Mouse (Mus musculus): ENCODE data around the gene Neurod2.

Neurod2 gene

DNA sequence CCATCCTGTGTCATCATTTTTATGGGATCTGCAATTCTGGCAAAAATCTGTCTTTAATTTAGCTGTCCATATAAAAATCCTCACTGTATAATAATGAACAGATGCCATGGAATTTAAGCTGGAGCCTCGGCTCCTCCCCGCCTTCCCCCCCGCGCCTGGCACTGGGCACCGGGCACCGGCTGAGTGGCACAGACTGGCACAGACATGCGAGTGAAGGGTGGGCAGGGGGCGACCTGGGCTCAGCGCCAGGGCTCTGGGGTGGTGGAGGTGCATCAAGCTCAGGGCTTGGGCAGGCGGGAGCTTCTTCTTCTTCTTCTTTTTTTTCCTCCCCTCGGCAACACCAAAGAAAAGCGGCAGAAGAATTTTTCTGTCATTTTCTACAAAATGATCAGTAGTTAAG is 9.1 kb downstream of the Neurod2 start:
- ATAC-seq (ENCODE audit: insufficient number of reproducible peaks, low FRiP score, low TSS enrichment) = no peak

DNA sequence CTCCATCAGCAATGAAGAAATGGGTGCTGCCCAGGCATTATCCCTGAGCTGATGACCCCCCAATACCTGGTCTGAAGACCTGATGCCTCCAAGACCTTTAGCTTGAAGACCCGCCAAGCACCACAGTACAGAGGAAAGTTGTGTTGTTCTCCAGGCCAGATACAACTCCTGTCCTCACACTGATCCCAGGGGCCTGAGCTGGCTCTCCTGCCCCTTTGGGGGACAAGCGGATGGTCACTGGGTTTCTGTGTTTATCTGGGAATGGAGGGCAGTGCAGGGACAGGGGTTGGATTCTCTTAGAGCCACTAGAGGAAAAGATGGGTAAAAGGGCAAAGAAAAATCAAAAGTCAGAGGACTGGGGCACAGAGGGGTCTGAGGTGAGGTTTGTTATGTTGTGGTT is 9.5 kb downstream of the Neurod2 start:
- no peak for ATAC-seq (ENCODE audit: insufficient number of reproducible peaks, low FRiP score, low TSS enrichment)

DNA sequence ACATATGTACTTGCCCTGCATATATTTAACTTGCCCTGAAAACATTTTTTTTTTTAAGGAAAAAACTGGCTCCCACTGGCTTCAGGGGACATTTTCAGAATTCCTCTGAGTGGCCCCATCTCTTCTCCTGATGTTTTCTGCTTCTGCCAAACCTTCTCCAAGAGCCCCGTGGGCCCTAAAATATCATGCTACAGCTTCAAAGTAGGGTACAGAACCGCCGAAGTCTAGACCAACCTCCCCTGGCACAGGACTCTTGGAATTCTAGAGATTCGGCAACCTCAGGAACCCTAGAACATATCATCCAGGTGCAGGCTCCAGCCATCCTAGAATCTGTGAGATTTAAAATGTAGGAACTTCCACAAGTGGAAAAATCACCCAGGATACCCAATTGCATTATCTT is 9.9 kb downstream of the Neurod2 start:
- ATAC-seq (ENCODE audit: insufficient number of reproducible peaks, low FRiP score, low TSS enrichment) = no peak

DNA sequence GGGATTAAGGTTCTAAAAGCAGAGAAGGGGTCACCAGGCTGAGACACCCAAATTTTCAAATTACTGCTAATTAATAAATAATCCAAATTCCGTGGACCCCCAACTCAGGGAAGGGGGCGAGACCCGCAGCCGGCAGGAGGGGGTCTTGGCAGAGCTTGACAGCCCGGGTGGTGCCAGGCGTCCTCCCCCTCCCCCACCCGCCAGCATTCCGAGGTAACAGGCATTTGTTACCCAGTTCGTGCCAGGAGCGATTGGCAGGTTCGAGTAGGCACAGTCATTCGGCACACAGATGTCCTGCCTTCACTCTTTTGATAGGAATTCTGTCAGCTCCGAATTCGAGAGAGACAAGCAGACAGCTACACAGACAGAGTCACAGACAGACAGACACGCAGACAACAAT is 10.3 kb downstream of the Neurod2 start:
- no peak for ATAC-seq (ENCODE audit: insufficient number of reproducible peaks, low FRiP score, low TSS enrichment)

DNA sequence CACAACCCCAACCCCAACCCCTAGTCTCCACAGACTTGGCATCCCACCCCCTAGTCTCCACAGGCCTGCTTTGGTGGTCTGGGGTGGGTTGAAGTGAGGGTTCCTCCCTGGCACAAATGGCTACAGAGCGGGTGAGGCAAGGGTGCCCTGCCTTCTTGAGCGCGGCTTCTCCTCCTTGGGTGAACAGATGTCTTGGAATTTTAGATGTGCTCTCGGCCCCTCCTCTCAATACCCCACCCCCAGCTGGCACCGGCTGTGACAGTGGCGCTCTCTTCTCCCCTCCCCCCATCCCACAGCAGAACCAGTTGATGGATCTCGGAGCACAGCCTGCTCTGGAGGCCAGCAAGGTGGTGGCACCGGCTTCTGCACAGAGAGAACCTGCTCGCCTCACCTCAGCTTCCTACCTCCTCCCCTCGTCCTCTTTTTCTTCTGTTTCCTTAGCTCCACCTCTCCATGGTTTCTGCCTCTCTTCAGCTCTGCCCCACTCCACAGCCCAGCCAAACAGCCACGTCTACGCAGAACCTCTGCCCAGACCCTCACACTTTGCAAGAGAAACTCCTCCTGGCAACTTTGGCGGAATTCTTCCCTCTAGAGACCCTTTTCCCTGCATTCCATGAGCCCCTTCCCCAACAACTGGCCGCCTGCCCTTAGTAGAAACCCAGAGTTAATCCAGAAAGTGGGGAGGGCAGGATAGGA is 10.9 kb downstream of the Neurod2 start:
- 0 out of 2 replicates have a peak, but pooled peaks have one; percentile 32 for ATAC-seq (ENCODE audit: insufficient number of reproducible peaks, low FRiP score, low TSS enrichment)

DNA sequence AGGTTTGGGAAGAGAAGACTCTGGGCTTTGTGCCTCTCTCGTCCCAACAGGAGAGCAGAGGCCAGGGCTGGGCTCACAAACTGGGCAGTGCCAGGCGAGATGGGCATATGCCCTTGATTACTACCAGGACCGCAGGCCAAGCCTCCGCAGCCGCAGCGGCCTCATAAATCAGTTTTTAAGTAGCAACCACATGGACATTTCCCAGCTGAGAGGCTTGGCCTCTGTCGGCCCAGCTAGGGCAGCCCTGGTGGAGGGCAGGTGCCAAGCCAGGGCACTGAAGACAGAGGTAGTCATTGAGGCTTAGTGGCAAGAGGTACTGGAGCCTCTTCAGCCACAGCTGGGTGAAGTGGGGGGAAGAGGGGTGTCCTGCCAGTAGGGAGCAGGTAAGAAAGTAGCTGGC is 12.0 kb downstream of the Neurod2 start:
- ATAC-seq (ENCODE audit: insufficient number of reproducible peaks, low FRiP score, low TSS enrichment) = no peak

DNA sequence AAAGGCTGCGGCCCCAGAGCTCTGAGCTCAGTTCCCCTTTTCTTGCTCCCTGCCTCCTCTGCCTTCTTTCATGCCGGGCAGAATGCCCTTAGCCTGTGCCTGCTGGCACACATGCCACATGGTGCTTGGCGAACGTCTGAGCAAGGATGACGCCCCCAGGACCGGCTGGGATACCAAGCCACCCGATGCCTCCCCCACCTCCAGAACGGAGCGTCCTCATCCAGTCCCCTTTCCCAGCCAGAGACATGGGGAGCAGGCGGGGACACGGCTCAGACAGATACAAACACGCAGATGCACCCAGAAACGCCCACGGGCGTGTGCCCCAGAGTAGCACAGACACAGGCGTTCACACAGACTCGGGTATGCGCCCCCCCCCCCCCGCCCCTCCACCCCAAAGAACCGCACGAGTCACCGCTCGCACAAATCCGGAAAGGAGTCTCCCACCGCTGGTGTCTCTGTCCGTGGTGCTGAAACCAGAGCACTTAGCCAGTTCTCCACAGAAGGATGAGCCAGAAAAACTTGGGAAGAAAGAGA is 15.6 kb downstream of the Neurod2 start:
- ATAC-seq (ENCODE audit: insufficient number of reproducible peaks, low FRiP score, low TSS enrichment) = no peak

DNA sequence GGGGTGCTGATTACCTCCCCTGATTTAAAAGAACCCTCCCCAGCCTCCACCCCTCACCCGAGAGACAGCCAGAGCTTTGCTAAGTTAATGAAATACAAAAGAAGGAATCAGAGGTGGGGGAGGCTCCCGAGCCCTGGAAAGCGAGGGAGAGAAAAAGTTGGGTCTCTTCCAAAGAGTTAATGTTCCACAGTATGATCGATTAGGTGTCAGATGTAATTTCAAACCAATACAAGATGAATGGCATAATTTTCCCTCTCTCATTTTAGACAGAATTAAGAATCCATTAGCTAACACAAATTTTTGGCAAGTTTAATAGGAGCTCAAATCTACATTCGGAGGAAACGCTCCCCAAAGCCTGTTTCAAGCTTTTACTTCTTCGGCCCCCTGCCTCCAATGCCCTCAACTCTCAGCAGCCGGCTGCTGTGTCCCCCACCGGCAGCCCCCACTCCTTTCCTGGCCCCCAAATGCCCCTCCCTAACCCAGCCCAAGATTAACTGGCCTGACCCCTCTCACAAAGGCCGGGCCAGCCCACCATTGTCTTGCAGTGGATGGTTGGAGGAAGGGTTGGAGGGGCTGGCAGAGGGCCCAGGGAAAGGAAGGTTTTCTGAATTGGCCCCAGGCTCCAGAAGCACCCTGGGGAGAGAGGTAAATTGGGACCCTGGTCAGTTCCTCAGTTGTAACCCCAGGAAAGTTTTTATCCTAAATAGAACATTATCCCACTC is 30.8 kb downstream of the Neurod2 start:
- no peak for ATAC-seq (ENCODE audit: insufficient number of reproducible peaks, low FRiP score, low TSS enrichment)

DNA sequence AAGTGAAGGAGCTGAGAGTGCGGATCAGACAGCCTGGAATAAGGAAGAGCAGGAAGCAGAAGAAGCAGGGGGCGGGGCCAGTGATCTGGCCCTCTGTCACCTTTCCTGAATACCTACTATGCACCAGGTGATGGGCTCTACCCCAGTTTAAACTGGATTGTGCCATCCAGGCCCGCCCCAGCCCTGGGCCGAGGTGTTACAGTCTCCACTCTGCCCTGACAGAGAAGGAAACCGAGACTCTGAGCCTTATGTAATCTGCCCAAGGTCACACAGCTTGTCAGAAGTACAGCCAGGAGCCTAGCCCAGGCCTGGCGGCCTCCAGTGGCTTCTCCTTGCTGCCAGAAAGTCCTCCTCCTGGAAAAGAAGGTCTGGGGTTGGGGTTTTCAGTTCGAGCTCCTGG is 31.7 kb downstream of the Neurod2 start:
- ATAC-seq (ENCODE audit: insufficient number of reproducible peaks, low FRiP score, low TSS enrichment) = no peak

DNA sequence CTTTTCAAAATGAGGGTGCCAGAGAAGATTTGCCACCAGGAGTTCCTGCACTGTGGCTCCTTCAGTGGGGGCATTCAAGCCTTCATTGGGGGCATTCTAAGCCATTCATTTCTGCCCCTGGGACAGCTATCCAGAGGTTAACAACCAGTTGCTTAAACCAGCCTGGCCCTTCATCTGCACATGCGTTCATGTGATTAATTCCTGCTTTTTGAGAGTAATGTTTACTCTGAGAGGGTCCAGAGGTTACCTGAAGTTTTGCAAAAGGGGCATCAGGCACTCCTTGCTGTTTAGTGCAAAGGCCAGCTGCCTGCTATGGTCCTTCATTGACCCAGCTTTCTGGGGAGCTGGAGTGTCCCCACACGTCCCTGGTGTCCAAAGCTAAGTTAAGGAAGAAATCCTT is 32.5 kb downstream of the Neurod2 start:
- ATAC-seq (ENCODE audit: insufficient number of reproducible peaks, low FRiP score, low TSS enrichment) = no peak

DNA sequence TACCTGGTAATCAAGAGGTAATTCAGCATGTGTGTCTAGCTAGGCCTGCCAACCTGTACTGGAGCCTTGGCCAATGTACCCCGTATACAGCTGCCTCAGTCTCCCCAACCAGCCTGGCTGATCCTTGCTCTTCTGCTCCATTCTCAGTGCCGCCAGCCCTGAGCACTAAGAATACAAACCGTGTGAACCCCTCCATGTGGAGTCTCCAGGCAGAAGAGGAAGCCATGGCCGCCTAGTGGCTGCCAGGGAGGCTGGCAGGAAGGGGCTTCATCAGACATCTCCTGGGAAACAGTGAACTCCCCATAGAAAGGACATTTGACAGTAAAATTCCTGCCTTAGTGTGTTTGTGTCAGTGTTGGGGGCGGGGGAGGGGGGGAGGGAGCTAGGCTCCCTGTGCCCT is 33.2 kb downstream of the Neurod2 start:
- ATAC-seq (ENCODE audit: insufficient number of reproducible peaks, low FRiP score, low TSS enrichment) = no peak

DNA sequence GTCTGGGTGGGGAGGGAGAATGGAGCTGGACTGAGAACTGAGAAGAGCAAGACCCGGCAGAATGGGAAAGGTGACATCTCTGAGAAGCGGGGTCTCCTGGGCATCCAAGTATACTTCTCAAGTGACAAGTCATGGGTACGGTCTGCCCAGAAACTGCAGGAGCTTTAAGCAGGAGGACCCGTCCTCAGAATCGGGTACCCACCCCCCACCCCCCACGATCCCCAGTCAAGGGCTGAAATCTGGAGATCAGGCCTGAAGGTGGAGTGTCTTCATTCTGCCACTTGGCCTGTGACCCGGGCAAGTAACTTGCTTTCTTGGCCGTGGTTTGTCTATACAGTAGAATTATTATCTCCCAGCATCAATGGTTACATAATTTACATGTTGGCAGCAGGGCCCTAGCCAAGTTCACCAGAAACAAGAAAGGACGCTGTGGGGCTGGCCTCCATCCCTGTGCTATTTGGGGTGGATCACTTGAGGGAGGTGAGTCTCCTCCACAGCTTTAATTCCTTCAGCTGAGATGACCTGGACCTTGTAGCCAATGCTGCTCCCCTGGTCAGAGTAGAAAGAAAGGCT is 34.3 kb downstream of the Neurod2 start:
- peak; percentile 24; the same call in 1 of the 2 replicates for ATAC-seq (ENCODE audit: insufficient number of reproducible peaks, low FRiP score, low TSS enrichment)

DNA sequence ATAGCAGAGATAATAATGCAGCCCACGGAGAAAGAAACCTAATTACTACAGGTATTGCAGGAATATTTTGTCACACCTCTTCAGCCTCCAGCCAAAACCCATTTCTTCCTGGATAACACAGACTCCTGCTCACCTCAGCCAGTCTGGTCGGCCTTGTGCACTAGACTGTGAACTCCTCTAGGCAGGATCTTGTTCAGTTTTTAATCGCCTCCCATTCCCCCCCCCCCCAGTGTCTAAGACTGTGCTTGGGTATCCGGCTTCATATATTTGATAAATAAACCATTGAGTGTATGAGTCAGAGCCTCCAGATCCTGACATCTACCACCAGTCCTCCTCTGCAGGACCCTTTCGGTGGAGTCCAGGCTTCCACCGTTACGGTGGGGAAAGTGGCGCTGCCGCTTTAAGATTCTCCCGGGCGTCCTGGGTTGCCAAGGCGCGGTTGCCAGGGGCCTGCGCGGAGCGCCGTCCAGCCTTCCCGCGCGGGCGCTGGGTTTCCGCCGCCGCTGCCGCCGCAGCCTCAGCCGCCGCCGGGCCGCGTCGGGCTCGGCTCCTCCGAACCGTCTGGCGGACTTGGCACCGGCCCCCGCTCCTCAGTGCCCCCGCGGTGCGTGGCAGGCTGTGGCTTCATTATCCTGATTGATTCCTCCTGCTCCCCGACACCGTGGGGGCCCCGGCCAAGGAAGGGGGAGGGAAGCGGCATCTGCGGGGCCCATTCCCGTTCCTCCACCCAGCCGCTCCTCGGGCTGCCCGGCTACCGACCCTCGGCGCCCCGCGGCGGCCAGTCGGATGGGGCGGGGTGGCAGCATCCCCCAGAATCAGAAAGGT is 35.0 kb downstream of the Neurod2 start:
- peak; percentile 79; the same call in 1 of the 2 replicates for ATAC-seq (ENCODE audit: insufficient number of reproducible peaks, low FRiP score, low TSS enrichment)

DNA sequence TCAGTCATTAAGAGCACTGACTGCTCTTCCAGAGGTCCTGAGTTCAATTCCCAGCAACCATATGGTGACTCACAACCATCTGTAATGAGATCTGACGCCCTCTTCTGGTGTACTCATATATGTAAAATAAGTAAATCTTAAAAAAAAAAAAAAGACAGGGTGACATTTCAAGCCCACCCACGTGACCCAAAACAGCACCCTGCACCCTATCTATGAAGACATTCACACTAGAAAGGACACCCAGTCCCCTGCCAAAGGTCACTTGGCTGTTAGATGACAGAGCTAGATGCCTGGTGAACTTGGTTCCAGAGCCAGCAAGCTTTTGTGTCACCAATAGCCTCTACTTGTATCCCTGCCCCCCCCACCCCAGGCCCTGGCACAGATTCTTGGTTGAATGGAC is 36.4 kb downstream of the Neurod2 start:
- ATAC-seq (ENCODE audit: insufficient number of reproducible peaks, low FRiP score, low TSS enrichment) = no peak

DNA sequence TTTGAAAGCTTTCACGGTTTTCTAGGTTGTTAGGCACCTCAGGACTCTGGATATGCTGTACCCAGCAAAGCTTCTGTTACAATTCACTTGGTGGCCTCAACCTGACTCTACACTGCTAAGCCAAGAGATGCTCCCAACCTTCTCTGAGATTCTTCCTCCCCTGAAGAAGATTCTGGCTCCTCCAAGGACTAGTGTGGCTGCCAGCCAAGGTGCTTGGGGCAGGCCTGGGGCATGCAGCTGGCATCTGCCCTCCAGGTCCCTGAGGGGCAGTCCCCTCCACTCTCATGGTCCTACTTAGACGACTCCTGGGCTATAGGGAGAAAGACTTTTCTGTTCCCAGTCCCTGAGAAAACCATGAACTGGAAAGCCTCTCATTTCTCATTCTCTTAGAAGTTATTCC is 38.5 kb downstream of the Neurod2 start:
- no peak for ATAC-seq (ENCODE audit: insufficient number of reproducible peaks, low FRiP score, low TSS enrichment)

DNA sequence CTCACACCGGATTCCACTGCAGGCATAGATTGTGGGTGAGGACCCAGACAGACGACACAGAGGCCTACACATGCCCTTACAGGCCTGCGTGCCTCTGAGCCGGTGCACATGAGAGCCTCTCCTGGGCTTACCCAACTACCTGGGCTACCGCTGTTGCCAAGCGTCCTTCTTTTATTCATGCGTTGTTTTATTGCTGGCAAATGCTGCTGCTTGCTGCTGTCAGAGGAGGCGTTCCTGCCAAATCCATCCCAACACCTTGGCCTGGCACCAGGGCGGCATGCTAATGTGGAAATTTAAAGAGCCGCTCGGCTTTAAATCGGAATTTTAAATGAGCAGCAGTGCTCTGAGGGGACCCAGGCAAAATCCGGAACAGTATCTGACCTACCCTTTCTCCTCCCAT is 39.6 kb downstream of the Neurod2 start:
- no peak for ATAC-seq (ENCODE audit: insufficient number of reproducible peaks, low FRiP score, low TSS enrichment)

DNA sequence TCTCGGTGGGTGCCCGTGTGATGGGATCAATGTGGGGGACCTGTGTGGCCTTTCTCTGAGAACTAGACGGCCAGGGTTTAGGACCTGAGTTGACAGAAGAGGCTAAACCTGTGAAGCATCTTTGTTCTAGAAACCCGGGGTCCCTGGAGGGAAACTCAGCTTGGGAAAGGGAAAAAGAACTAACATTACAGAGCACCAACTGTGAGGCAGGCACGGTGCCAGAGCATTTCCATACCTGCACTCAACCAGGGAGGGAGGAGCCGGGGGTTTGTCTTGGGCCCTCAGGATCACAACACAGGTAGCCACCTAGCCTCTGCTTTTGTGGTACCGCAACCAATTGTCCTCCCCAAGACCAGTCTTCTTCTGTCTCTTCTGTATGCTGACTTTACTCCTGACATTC is 41.5 kb downstream of the Neurod2 start:
- no peak for ATAC-seq (ENCODE audit: insufficient number of reproducible peaks, low FRiP score, low TSS enrichment)

DNA sequence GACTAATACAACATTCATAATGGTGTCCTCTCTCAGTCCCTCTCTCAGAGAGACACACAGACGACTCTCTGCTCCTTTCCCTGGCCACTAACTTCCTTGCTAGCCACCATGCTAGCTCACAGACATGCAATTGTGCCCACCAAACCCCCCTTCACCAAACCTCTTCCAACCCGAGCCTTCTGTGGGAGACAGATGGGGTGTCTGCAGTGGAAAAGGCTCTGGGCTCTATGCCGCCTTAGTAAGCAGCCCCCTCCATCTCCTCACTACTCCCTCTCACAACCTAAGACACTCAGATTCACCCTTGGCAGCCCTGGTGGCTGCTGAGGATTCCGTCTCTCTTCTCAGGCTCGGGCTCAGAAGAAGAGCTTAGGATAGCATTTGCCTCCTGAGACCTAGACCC is 41.9 kb downstream of the Neurod2 start:
- no peak for ATAC-seq (ENCODE audit: insufficient number of reproducible peaks, low FRiP score, low TSS enrichment)

DNA sequence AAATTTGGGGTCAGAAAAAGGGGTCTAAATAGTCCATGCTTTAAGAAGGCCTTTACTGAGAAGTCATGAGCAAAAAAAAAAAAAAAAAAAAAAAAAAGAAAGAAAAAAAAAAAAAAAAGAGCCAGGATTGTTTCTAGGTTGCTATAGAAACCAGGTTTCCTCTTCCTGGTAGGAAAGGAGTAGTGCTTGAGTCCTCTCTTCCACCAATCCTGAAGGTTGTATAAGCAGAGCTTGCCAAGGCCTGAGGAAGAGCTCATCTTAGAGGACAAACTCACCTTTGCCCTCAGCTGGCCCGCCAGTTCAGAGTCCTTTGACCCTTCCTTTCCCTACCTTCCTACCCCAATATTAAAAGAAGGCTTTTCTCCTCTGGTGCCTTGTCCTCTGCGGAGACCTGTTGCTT is 44.1 kb downstream of the Neurod2 start:
- no peak for ATAC-seq (ENCODE audit: insufficient number of reproducible peaks, low FRiP score, low TSS enrichment)

DNA sequence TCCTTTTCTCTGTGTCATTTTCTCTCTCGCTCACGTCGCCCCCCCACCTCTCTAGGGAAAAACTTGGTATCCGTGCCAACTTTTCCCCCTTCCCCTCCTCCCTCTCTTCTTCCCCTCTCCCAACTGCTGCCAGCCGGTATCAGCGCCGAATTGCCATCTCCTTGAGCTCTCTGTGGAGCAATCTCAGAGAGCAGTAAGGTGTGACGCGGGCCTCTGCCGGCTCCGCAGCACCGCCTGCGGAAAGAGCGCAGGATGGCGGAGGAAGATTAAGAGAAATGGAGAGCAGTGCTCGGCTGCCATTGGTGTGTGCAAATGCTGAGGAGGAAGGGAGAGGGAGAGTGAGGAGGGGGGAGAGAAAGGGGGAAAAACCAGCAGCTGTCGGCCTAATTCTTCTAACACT is 45.2 kb downstream of the Neurod2 start:
- no peak; the same call in 1 of the 2 replicates for ATAC-seq (ENCODE audit: insufficient number of reproducible peaks, low FRiP score, low TSS enrichment)

DNA sequence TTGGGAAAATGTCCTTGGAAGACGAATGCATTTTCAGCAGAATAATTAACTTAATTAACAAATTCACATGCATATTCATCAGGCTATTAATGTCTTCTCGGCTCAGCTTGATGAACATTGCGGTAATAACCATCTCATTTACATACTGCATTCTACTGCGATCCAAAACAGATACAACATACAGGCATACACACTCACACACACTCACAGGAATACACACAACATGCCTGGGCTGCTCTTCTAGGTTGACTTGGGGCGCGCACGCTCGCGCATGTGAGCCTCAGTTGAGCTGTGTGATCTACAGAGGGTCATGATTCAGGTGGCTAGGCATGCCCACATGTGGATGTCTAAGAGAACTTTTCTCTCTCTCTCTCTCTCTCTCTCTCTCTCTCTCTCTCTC is 45.7 kb downstream of the Neurod2 start:
- no peak for ATAC-seq (ENCODE audit: insufficient number of reproducible peaks, low FRiP score, low TSS enrichment)

Data from cerebellum, adult (tissue).